Mouse (Mus musculus): ENCODE measurements at regions not wholly inside any gene's neighbourhood (a gene's known extent, or its start where the extent isn't known, plus 50 kb on each side); places are given as distances from the start of the nearest gene placed in this dataset.
A peak's percentile ranks its signal among the peaks of the same experiment; 100 is the strongest.
"Not testable (repeated sequence)": the region's sequence is repeated elsewhere in the genome, so short reads cannot be mapped to it uniquely, and the experiment has no call there.

DNA sequence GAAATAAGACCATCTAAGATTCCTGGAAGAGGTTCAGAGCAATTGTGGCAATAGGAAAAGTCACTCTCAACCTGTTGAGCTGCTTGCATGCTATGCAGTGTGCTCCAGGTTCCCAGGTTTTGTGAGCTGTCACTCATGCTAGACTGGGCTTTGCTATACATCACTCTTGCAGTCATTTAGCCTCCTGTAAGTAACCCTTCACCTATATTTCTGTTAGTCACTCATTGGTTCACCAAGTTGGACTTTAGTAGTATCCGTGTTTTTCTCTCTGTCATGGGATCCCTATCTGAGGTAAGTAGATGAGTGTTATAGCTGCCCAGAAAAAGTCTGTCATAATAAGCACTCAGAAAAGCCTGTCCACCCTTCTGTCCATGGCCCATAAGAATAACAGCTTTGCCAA, 332.3 kb upstream of the Tbl1xr1 start:
- no peak for DNase-seq

GRCm38 (mm10) chr3:21760516-21761218, 315.8 kb upstream of the Tbl1xr1 start:
- no peak for DNase-seq

GRCm38 (mm10) chr3:21761219-21761600, 315.2 kb upstream of the Tbl1xr1 start:
- no peak for DNase-seq

DNA sequence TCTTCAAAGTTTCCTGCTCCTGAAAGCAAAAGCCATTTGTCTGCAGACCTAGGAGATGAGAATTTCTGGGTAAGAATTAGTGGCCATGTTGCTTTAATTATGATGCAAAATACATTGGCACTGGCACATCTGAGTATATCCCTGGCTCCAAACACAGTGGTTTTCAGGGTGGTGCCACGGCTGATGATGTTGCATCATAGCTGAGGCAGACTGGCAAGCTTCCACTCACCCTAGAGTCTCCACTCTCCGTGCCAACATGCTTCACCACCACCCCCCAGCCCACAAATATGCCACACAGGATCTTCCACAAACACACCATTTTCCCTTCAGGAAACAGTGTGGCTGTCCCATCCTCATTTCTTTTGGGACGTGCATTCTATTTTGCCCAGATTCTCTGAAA, 314.5 kb upstream of the Tbl1xr1 start:
- no peak for DNase-seq

DNA sequence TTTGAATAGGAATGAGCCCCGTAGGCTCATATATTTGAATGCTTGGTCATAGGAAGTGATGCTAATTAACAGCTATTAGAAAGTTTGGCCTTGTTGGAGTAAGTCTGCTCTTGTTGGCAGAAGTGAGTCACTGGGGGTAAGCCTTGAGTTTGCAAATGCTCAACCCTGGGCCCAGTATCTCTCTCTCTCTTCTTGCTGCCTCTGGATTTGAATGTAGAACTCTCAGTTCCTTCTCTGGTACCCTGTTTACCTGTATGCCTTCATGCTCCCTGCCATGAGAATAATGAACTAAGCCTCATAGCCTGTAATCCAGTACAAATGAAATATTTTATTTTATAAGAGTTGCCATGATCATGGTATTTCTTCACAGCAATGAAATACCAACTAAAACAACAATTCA, 308.4 kb upstream of the Tbl1xr1 start:
- DNase-seq = no peak

- DNase-seq = no peak
Observed at GRCm38 (mm10) chr3:21769920-21770547, 306.4 kb upstream of the Tbl1xr1 start.

GRCm38 (mm10) chr3:21771752-21772298, 304.6 kb upstream of the Tbl1xr1 start:
- no peak for DNase-seq

DNA sequence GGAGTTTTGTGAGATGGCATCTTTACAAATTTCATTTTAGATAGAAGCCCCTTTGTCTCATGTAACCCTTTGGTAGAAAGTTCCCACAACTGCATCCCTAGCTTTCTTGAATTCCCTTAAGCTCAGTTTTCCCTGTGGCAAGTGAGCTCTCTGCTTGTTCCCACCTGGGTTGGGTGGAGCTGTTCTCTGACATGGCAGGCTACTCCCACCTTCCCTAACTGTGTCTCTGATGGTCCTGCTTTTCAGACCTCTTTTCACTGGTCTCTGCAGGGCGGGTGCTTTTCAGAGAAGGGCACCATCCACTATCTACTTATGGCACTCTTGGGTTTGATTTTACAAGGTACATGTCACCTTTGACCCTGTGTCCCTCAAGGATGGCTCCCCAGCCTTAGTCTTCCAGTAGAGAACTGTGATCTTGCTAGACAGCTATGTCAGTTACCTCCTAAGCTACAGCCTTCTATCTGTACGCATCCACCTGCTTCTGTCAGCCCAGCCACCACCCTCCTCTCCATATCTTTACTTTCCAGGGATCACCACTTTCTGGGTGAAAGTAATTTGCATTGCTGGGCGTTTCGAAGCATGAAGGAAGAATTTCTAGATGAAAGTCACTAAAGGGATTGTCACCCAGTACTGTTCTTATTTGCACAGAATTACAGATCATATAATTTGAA, 302.1 kb upstream of the Tbl1xr1 start:
- DNase-seq = no peak

- no peak for DNase-seq
Observed at GRCm38 (mm10) chr3:21778789-21779188, 297.7 kb upstream of the Tbl1xr1 start.

DNA sequence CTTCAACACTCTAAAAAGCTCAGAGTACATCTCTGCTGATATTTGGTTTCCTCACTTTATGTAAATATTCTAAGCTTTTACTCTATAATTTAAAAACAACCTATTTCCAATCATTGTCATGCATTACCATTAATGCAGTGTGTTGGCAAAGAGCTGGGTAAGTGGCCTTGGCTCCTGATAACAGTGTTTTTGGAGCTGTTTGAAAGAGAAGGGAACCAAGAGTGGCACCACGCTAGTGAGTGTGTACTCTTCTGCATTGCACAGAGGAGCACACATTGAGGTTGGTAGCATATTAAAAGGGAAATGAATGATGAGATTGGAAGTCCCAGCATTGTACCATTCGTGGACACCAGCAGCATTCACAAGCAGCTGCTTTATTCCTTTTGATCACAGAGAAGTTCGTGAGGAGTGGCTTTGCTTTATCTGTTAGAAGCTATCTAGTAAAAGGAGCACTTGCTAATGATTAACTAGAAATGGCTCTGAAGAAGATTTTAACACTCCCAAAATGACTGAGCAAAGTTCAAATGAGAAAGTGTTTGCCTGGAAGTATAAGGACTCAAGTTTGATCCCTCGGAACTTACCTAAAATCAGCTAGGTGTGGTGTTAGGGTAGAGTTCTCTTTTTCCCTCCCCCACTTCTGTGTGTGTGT, 284.3 kb upstream of the Tbl1xr1 start:
- DNase-seq = no peak

DNA sequence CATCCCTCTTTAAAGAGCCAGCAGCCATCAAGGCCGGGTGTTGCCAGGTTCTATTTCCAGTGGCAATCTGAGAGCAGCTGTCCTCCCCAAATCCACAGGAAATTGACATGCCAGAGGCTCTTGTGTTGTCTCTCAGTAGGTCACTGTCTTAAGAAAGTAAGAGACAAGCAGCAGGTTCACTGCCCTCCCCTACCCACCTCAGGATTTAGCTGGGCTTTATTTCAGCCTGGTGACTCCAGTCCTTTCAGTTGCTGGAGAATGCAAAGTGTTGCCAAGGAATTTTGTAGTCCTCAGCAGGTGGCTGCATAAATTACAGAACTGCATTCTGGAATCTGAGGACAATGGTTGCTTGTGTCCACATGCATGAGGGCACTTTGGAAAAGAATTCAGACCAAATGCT, 278.3 kb upstream of the Tbl1xr1 start:
- peak in 1 of 2 experiments; percentile 4 for DNase-seq

- not testable (repeated sequence) for DNase-seq
Observed at GRCm38 (mm10) chr3:21803886-21804285, 272.6 kb upstream of the Tbl1xr1 start.

- DNase-seq = no peak
Observed at GRCm38 (mm10) chr3:21806494-21807157, 269.8 kb upstream of the Tbl1xr1 start.

DNA sequence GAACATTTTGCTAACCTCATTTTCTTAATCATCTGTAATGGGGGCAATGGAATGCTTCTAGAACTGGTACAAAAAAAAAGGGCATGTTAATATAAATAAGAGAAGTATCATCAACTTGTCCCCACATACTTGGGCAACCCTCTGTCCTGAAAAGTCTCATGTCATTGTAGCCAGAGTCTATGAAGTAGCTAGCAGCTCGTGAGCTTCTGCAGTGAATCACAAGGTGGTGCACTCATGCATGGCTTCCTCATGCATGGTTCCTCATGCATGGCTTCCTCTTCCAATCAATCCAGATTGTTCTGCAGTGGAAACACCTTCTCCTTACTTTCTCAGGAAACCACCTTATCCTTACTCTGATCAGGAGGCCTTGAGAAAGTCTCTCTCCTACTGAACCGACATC, 267.9 kb upstream of the Tbl1xr1 start:
- DNase-seq = no peak

- no peak for DNase-seq
Observed at GRCm38 (mm10) chr3:21809769-21810470, 266.5 kb upstream of the Tbl1xr1 start.

DNA sequence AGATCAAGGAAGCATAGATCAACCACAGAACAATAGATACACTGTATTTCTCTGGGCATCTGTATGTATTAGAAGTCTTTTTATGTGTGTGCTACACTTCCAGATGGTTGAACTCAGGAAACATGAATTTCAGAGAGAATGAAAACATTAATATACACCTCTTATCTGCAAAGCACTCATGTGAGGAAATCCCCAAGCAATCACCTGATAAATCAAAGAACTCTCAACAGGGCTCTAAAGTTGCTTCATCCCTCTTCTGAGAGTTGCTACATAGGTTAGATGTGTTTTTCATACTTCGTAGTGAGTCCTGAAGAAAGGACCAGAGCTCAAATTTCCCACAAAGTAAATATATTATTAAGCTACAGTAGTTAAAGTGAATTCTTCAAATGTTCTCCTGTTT, 263.1 kb upstream of the Tbl1xr1 start:
- DNase-seq = no peak

GRCm38 (mm10) chr3:21816968-21817858, 259.2 kb upstream of the Tbl1xr1 start:
- DNase-seq = no peak

GRCm38 (mm10) chr3:21819030-21819429, 257.4 kb upstream of the Tbl1xr1 start:
- DNase-seq = no peak

DNA sequence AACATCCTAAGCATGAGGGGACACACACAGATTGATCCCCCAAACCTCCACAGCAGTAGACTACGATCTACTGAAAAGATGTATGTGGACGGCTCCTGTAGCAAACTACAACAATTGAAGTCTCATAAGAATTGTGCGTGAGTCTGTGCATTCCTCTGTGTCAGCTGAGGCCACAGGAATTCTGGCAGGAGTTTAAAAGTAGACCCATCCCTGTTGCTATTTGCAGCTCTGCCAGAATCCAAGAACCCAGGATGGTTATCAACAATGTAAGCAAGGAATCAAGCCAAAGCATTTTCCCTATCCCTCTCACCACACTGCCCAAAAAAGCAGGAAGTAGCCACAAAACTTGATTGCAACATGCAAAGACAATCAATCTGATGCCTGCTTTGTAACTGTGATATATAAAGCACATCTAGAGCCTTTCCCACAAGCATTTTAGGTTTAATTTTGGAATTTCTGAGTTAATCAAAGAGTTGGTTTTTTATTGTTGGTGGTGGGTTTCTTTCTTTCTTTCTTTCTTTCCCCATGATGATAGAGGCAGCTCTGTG, 256.3 kb upstream of the Tbl1xr1 start:
- no peak for DNase-seq

GRCm38 (mm10) chr3:21822675-21823074, 253.8 kb upstream of the Tbl1xr1 start:
- DNase-seq = no peak

- DNase-seq = no peak
Observed at GRCm38 (mm10) chr3:21823331-21823730, 253.1 kb upstream of the Tbl1xr1 start.
